ENCODE assay signal across 9 mouse cellular contexts in genomic region chr5:4484151-4484550, GRCm38 (mm10).
DNase-seq lines count a peak whose midpoint lies in the region; ATAC-seq and TF ChIP-seq lines count a peak whose summit lies in the region.
"Had no signal": no experiment of that assay in that cellular context is flagged by ENCODE, and none has a peak within 500 bp of the region (broad histone marks: within the 10 kb centered on the region; RNA-seq: fewer than 3 reads in every experiment).

No protein-coding gene starts in this region.

- no peak overlapping the region for H3K4me3 ChIP-seq in forebrain, embryonic 14.5 days (ENCODE audit: low read depth, low read length)
- H3K4me3 ChIP-seq in limb, embryonic 13.5 days: no peak overlapping the region
- no peak overlapping the region for H3K4me3 ChIP-seq in gastrocnemius, adult 2 months
- H3K4me3 ChIP-seq: heart, embryonic 13.5 days had no signal

- H3K4me1 ChIP-seq in forebrain, embryonic 14.5 days (ENCODE audit: control insufficient read depth, insufficient read depth, low read length): peaks cover 15% of the 10 kb centered on the region
- peaks cover 33% of the 10 kb centered on the region for H3K4me1 ChIP-seq in limb, embryonic 13.5 days

- no peak overlapping the region for H3K9ac ChIP-seq in forebrain, embryonic 14.5 days (ENCODE audit: low read length)
- no peak overlapping the region for H3K9ac ChIP-seq in limb, embryonic 13.5 days
- H3K9ac ChIP-seq: heart, embryonic 13.5 days had no signal

- H3K36me3 ChIP-seq in forebrain, embryonic 14.5 days (ENCODE audit: control insufficient read depth, insufficient read depth, low read length): no peaks in the 10 kb centered on the region
- H3K36me3 ChIP-seq in limb, embryonic 13.5 days: no peaks in the 10 kb centered on the region
- H3K36me3 ChIP-seq: heart, embryonic 13.5 days had no signal

- H3K27ac ChIP-seq in forebrain, embryonic 14.5 days (ENCODE audit: low read depth, low read length): peak overlapping the region; percentile 68
- peak overlapping the region; percentile 79; the same call in 1 of the 2 replicates for H3K27ac ChIP-seq in limb, embryonic 13.5 days
- H3K27ac ChIP-seq in gastrocnemius, adult 2 months: no peak overlapping the region
- H3K27ac ChIP-seq: heart, embryonic 13.5 days had no signal

- no peaks in the 10 kb centered on the region for H3K27me3 ChIP-seq in forebrain, embryonic 14.5 days (replicated peaks; ENCODE audit: control insufficient read depth, insufficient read depth, low read length)
- H3K27me3 ChIP-seq in limb, embryonic 13.5 days: no peaks in the 10 kb centered on the region
- H3K27me3 ChIP-seq: heart, embryonic 13.5 days had no signal

- no peaks in the 10 kb centered on the region for H3K9me3 ChIP-seq in forebrain, embryonic 14.5 days (replicated peaks; ENCODE audit: control insufficient read depth, low read length)
- no peaks in the 10 kb centered on the region for H3K9me3 ChIP-seq in limb, embryonic 13.5 days
- H3K9me3 ChIP-seq: heart, embryonic 13.5 days had no signal

- H3K4me2 ChIP-seq in forebrain, embryonic 14.5 days (ENCODE audit: low read length): no peak overlapping the region
- no peak overlapping the region for H3K4me2 ChIP-seq in limb, embryonic 13.5 days (replicated peaks)

- peak; percentile 80 for DNase-seq in brain, adult 2 months (ENCODE audit: low read depth, low spot score)
- peak; percentile 35 for DNase-seq in cerebellum, adult 11 months
- DNase-seq in forebrain, embryonic 14.5 days (ENCODE audit: low spot score): peak; percentile 8
- no peak for DNase-seq in adrenal gland, adult 2 months
- no peak for DNase-seq in gastrocnemius, adult 2 months
- DNase-seq: kidney, postnatal 25 days had no signal

- no peak for TF ChIP-seq CTCF in gastrocnemius, adult 2 months (IDR thresholded peaks at IDR 0.05)

- WGBS in forebrain, embryonic 14.5 days: 81% methylated on average over 1 of the region's 1 CpGs
- 35% methylated on average over 1 of the region's 1 CpGs for WGBS in limb, embryonic 13.5 days

- no peak for ATAC-seq in forebrain, embryonic 14.5 days
- no peak for ATAC-seq in limb, embryonic 13.5 days (ENCODE audit: low FRiP score, low read depth)
- ATAC-seq in erythroid progenitor cell, adult 5-6 weeks (replicated peaks; ENCODE audit: low FRiP score, poor library complexity, severe bottlenecking): no peak

- intact Hi-C loops in gastrocnemius, adult 2 months (cut with DNase I): no loop called here

Comparison
In these comparisons a context has a peak if more than half of its experiments do, and no peak if none do; other contexts are left out.
1. DNase-seq: peak in brain, adult 2 months (single experiment), cerebellum, adult 11 months (single experiment) and forebrain, embryonic 14.5 days (single experiment); none in adrenal gland, adult 2 months (single experiment) and gastrocnemius, adult 2 months (single experiment).